Mouse (Mus musculus) C2C12 (cell line): ENCODE measurements around the gene Rgs6.

Experiments used
- CTCF ChIP-seq: IDR thresholded peaks from one replicate; pipeline ENCODE4 v1.5.1; 2011; ENCODE audit not compliant: control insufficient read depth, insufficient read depth, insufficient read length
- MAX ChIP-seq: IDR thresholded peaks from one replicate; pipeline ENCODE4 v1.6.1; 2011; ENCODE audit warnings: mild to moderate bottlenecking, control low read depth
- MYOD1 ChIP-seq: IDR thresholded peaks from one replicate; pipeline ENCODE4 v1.6.1; 2011; ENCODE audit warnings: low read depth; ENCODE audit not compliant: control insufficient read depth, insufficient read length
- MYOG ChIP-seq: IDR thresholded peaks from one replicate; pipeline ENCODE4 v1.6.1; 2011; ENCODE audit not compliant: control insufficient read depth, insufficient read length; ENCODE audit errors: extremely low read depth
- USF1 ChIP-seq: IDR thresholded peaks from one replicate; pipeline ENCODE4 v1.6.1; 2011; ENCODE audit warnings: low read depth, mild to moderate bottlenecking, control low read depth, moderate library complexity

- no peak for TF ChIP-seq CTCF
- TF ChIP-seq USF1, result no peak
- no peak for TF ChIP-seq MAX
- TF ChIP-seq MYOG, result no peak
- TF ChIP-seq MYOD1, result no peak
Measured at GRCm38 (mm10) chr12:82894971-82895838, 307.1 kb downstream of the Rgs6 start.
